Mouse (Mus musculus): Measurements from ENCODE around the gene Rnf213.

- TF ChIP-seq CTCF (IDR thresholded peaks at IDR 0.05; ENCODE audit: low read depth), result no peak
- no peak for TF ChIP-seq EP300 (IDR thresholded peaks at IDR 0.05; ENCODE audit: low read depth)
Observed at GRCm38 (mm10) chr11:119514967-119515636, 122.2 kb downstream of the Rnf213 start.
